Mouse (Mus musculus) heart, adult 2 months (tissue): ENCODE measurements around the gene Ankdd1b. TPM values are rescaled to one million over a fixed set of nuclear protein-coding genes. Genes with fewer than 3 reads are reported as not detected.

Source experiments
- DNase-seq, 2 experiments: peaks; one replicate each; pipeline ENCODE4 v3.0.0; 2021
- H3K27ac ChIP-seq: fragments of 200-600 bp; 2 replicates; pipeline ENCODE4 v1.8.1; 2022
- H3K27me3 ChIP-seq: fragments of 200-500 bp; 2 replicates; pipeline ENCODE4 v1.6.1; 2012; ENCODE audit warnings: mild to moderate bottlenecking, low read length, inconsistent platforms, mixed read lengths; ENCODE audit not compliant: control insufficient read depth, insufficient read depth
- H3K36me3 ChIP-seq: fragments of 200-500 bp; 2 replicates; pipeline ENCODE4 v1.6.1; 2012; ENCODE audit warnings: low read length, inconsistent platforms; ENCODE audit not compliant: control insufficient read depth, insufficient read depth
- H3K4me1 ChIP-seq: fragments of 200-500 bp; 2 replicates; pipeline ENCODE4 v1.6.1; 2011; ENCODE audit warnings: low read length; ENCODE audit not compliant: control insufficient read depth, insufficient read depth
- H3K4me3 ChIP-seq: fragments of 200-600 bp; 2 replicates; pipeline ENCODE4 v1.8.1; 2022
- H3K79me2 ChIP-seq: fragments of 200-500 bp; replicated peaks from 2 replicates; pipeline ENCODE4 v1.6.1; 2012; ENCODE audit warnings: mild to moderate bottlenecking, inconsistent platforms, low read length, moderate library complexity, mixed read lengths; ENCODE audit not compliant: control insufficient read depth, insufficient read depth
- H3K9ac ChIP-seq: fragments of 200-500 bp; 2 replicates; pipeline ENCODE4 v1.6.1; 2012; ENCODE audit warnings: low read depth, mild to moderate bottlenecking, control low read depth, inconsistent platforms, low read length, mixed read lengths
- CTCF ChIP-seq: fragments of 200-600 bp; IDR thresholded peaks from 2 replicates; pipeline ENCODE4 v1.8.1; 2022; ENCODE audit warnings: antibody characterized with exemption, mild to moderate bottlenecking, moderate library complexity
- EP300 ChIP-seq: fragments of 200-500 bp; IDR thresholded peaks from 2 replicates; pipeline ENCODE4 v1.6.1; 2011; ENCODE audit warnings: low read depth, low read length, control low read depth; ENCODE audit not compliant: insufficient read depth
- POLR2A ChIP-seq: fragments of 200-500 bp; IDR thresholded peaks from 2 replicates; pipeline ENCODE4 v1.6.1; 2011; ENCODE audit warnings: mild to moderate bottlenecking, low read depth, low read length, control low read depth; ENCODE audit not compliant: insufficient read depth
- WGBS: fragments of 180-500 bp; shearing (Covaris S2); methylation state at CpG from one replicate; pipeline ENCODE4 v1.1.7; 2018; 5-methylcytosine and 5-hydroxymethylcytosine counted together
- intact Hi-C: fragments of 180-260 bp; cut with DNase I; formaldehyde crosslinking; loops from one replicate; pipeline ENCODE4 v1.15.1; 2025
- polyA plus RNA-seq: library from polyadenylated mRNA; depleted of rRNA; stranded (reverse); fragments of >200 nt; gene quantifications from 2 replicates; pipeline ENCODE4 v1.2.3, GENCODE M21; 2012; rRNA removed
- total RNA-seq, 2 experiments: library from RNA; stranded (reverse); gene quantifications; 2 replicates each; pipeline ENCODE4 v1.2.3; 2021

Gene Ankdd1b
- total and polyA plus RNA-seq, 3 experiments = 0.26 to 0.45 (median 0.41) TPM

DNA sequence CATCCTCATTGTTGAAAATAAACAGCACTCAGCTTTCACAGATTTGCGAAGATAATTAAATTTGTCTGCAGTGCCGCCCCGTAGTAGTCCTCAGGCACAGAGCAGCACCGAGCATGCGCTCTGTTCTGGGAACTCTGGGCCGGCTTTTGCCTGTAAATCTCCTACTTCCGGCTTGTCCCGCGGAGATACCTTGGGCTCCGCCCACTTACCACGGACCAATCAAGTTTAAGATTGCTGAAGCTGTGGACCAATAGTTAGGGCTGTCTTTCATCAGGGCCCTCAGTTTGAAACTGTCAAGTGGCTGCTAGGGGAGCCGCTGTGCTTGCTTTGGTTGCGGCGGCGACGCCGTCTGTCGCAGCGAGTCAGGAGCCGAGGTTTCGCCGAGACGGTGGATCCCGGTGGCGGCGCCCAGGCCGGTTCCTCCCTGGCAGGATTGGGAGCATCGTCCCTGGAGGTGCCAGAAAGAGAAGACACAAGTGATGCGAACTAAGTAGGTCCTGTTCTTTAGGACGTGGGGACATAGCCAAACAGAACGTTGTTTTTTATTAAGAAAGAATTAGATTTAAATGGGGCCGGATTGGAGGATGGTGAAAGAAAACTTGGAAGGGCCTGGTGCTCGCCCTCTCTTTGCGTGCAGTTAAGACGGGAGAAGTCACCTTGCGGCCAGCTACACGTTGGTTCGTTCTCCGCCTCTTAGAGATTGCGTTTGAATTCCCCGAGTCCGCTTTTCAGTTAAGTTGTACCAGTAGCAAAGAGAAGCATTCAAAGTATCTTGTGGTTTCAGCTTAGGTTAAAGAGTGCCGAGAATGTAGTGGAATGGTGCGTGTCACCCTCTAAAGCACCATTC is 82.7 kb downstream of the Ankdd1b start, which contains the start of gene Poc5:
Poc5 (plus strand) TSS at position 253 of the 847 bp plus-strand sequence.
- H3K27ac ChIP-seq = peak within 1 kb of the TSS; percentile 84
- intact Hi-C loops = loop anchor here (5.0 kb wide), 1 partner anchor 154 kb away; the partner anchor contains the start of genes Col4a3bp and Polk
- TF ChIP-seq EP300 (peak; percentile 73; the same call in 1 of the 2 replicates), POLR2A (peak; percentile 82), CTCF (no peak)

DNA sequence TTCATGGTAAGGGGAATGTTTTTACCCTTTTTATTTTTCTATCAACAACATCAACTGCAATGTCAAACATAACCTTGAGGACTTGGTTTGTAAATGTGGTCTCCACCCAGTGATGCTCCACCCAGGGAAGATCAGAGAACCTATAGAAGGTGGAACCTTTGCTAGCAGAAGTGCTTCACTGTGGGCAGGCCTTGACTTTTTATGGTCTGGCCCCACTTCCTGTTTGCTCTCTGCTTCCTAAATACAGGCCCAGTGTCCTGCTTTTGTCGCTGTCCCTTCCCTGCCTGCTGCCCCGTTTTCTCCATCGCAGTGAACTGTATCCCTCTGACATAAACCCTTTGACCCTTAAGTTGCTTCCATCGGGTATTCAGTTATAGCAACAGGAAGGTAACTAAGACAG is 93.1 kb downstream of the Ankdd1b start:
- H3K36me3 ChIP-seq = no peaks in the 10 kb centered on the region
- no peak overlapping the region for H3K9ac ChIP-seq
- intact Hi-C loops = no loop called here
- WGBS = 54% methylated on average over 4 of the region's 4 CpGs
- no peaks in the 10 kb centered on the region for H3K79me2 ChIP-seq
- no peaks in the 10 kb centered on the region; the same call in 1 of the 2 replicates for H3K4me1 ChIP-seq
- TF ChIP-seq CTCF (no peak), POLR2A (no peak), EP300 (no peak)
- H3K4me3 ChIP-seq = no peak overlapping the region
- H3K27ac ChIP-seq = no peak overlapping the region
- no peaks in the 10 kb centered on the region for H3K27me3 ChIP-seq
- no peak for DNase-seq

More for the DNA sequence above, 82.7 kb downstream of the Ankdd1b start, which contains the start of gene Poc5:
- peaks cover 4% of the 10 kb centered on the region for H3K4me1 ChIP-seq
- H3K27me3 ChIP-seq = no peaks in the 10 kb centered on the region
- WGBS = under 1% methylated on average over 44 of the region's 44 CpGs
- H3K4me3 ChIP-seq = peak within 1 kb of the TSS; percentile 99
- no peaks in the 10 kb centered on the region; the same call in 1 of the 2 replicates for H3K79me2 ChIP-seq
- peaks cover 13% of the 10 kb centered on the region for H3K36me3 ChIP-seq
- H3K9ac ChIP-seq = peak within 1 kb of the TSS; percentile 93
- DNase-seq = peak; percentile 99

DNA sequence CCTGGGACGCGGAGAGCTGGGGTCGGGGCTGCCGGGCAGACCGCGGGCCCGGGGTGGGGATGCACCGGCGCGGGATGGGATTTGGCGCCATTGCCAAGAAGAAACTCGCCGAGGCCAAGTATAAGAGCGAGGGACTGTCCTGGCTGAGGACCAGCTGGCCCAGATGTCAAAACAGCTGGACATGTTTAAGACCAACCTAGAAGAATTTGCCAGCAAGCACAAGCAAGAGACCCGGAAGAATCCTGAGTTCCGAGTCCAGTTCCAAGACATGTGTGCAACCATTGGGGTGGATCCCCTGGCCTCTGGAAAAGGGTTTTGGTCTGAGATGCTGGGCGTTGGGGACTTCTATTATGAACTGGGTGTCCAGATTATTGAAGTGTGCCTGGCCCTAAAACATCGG is 94.1 kb downstream of the Ankdd1b start:
- Histone ChIP-seq H3K27ac (no peak overlapping the region), H3K79me2 (no peaks in the 10 kb centered on the region), H3K9ac (no peak overlapping the region), H3K4me3 (no peak overlapping the region), H3K36me3 (no peaks in the 10 kb centered on the region), H3K27me3 (no peaks in the 10 kb centered on the region), H3K4me1 (no peaks in the 10 kb centered on the region; the same call in 1 of the 2 replicates)
- intact Hi-C loops = no loop called here
- DNase-seq = peak; percentile 37 to 51
- no peak for TF ChIP-seq EP300
- TF ChIP-seq CTCF = no peak
- no peak for TF ChIP-seq POLR2A
- WGBS = 70% methylated on average over 18 of the region's 18 CpGs

DNA sequence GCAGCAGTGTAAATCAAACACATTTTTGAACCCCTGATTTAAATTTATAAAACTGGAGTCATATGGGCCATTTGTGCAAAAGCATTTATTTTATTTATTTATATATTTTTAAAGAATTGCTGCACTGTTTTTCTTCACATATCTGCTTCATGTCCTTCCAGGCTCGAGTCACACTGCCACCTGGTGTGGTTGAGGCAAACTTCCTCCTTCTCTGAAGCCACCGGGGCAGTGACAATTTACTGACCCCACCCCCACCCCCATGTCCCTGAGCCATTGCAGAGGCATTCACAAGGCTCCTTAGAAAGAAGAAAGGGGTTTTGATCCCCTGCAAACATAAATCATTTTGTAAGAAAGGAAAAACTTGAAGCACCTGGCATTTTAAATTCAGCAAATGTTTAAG is 95.5 kb downstream of the Ankdd1b start:
- intact Hi-C loops = loop anchor here (2.0 kb wide), 1 partner anchor 345 kb away; no protein-coding TSS in a partner anchor
- Histone ChIP-seq H3K4me3 (no peak overlapping the region), H3K9ac (no peak overlapping the region), H3K4me1 (no peaks in the 10 kb centered on the region; the same call in 1 of the 2 replicates), H3K27me3 (no peaks in the 10 kb centered on the region), H3K79me2 (no peaks in the 10 kb centered on the region), H3K36me3 (no peaks in the 10 kb centered on the region), H3K27ac (no peak overlapping the region)
- TF ChIP-seq EP300 (no peak), CTCF (peak; percentile 56)
- 0% methylated on average over 2 of the region's 2 CpGs for WGBS
- DNase-seq = no peak

Other genes starting within 250 kb of the Ankdd1b start
- gene Poc5, start 82.9 kb downstream of the Ankdd1b start, total RNA-seq = 1 to 10 TPM; 9.6 to 9.8 TPM
- gene Poc5, start 82.9 kb downstream of the Ankdd1b start, polyA plus RNA-seq = 5.9 and 11.5 TPM in 2 replicates
- gene Gm17622, start 19.5 kb upstream of the Ankdd1b start, total RNA-seq = not detected
- gene Gm17622, start 19.5 kb upstream of the Ankdd1b start, polyA plus RNA-seq = not detected in 2 replicates
- 1 to 10 TPM; 4.1 to 5.2 TPM for gene Polk, start 71.4 kb upstream of the Ankdd1b start, total RNA-seq
- 1.1 and 2.1 TPM in 2 replicates for gene Polk, start 71.4 kb upstream of the Ankdd1b start, polyA plus RNA-seq
- 10 to 100 TPM; 33.3 to 39.8 TPM for gene Col4a3bp, start 71.4 kb upstream of the Ankdd1b start, total RNA-seq
- 7.1 and 21.7 TPM in 2 replicates for gene Col4a3bp, start 71.4 kb upstream of the Ankdd1b start, polyA plus RNA-seq
- gene Hmgcr, start 199.7 kb upstream of the Ankdd1b start, total RNA-seq = 10 to 100 TPM in 1 of 2 experiments, 1 to 10 TPM in 1; 8.4 to 10.0 TPM
- gene Hmgcr, start 199.7 kb upstream of the Ankdd1b start, polyA plus RNA-seq = 2.7 and 4.6 TPM in 2 replicates